Mouse (Mus musculus): ENCODE data around the gene BC024978. TPM values are rescaled to one million over a fixed set of nuclear protein-coding genes. Genes with fewer than 3 reads are reported as not detected.

BC024978 gene
- polyA plus RNA-seq, 1 experiment from 2014 or later = 8.4 TPM

- H3K36me3 ChIP-seq (ENCODE audit: inconsistent target) = peaks cover 25% of the 10 kb centered on the region; the same call in 1 of the 2 replicates
- no peak overlapping the region for H3K27ac ChIP-seq
- 81% methylated on average over 1 of the region's 1 CpGs for WGBS (ENCODE audit: missing documents)
- peaks cover 6% of the 10 kb centered on the region; the same call in 1 of the 2 replicates for H3K79me2 ChIP-seq (ENCODE audit: inconsistent target)
- H3K4me3 ChIP-seq (ENCODE audit: inconsistent target) = no peak overlapping the region
Measured at GRCm38 (mm10) chr7:27182498-27182897, 13.1 kb upstream of the BC024978 start.

- H3K79me2 ChIP-seq (ENCODE audit: inconsistent target) = peaks cover 11% of the 10 kb centered on the region; the same call in 1 of the 2 replicates
- H3K4me3 ChIP-seq (ENCODE audit: inconsistent target) = no peak overlapping the region
- WGBS (ENCODE audit: missing documents) = 65% methylated on average over 3 of the region's 3 CpGs
- H3K27ac ChIP-seq = no peak overlapping the region
- H3K36me3 ChIP-seq (ENCODE audit: inconsistent target) = peaks cover 47% of the 10 kb centered on the region
Measured at GRCm38 (mm10) chr7:27184964-27185363, 10.6 kb upstream of the BC024978 start.

- no peak overlapping the region for H3K27ac ChIP-seq
- WGBS (ENCODE audit: missing documents) = 91% methylated on average over 5 of the region's 5 CpGs
- H3K36me3 ChIP-seq (ENCODE audit: inconsistent target) = peaks cover 58% of the 10 kb centered on the region
- H3K4me3 ChIP-seq (ENCODE audit: inconsistent target) = no peak overlapping the region
- peaks cover 21% of the 10 kb centered on the region for H3K79me2 ChIP-seq (ENCODE audit: inconsistent target)
Measured at GRCm38 (mm10) chr7:27185986-27186385, 9.6 kb upstream of the BC024978 start.

GRCm38 (mm10) chr7:27189271-27189931 is 6.2 kb upstream of the BC024978 start:
- 94% methylated on average over 10 of the region's 10 CpGs for WGBS (ENCODE audit: missing documents)
- Histone ChIP-seq H3K4me3 (ENCODE audit: inconsistent target) (no peak overlapping the region), H3K27ac (no peak overlapping the region), H3K79me2 (ENCODE audit: inconsistent target) (peaks cover 55% of the 10 kb centered on the region), H3K36me3 (ENCODE audit: inconsistent target) (peaks cover 88% of the 10 kb centered on the region)

- Histone ChIP-seq H3K79me2 (ENCODE audit: inconsistent target) (peaks cover 67% of the 10 kb centered on the region), H3K27ac (no peak overlapping the region), H3K36me3 (ENCODE audit: inconsistent target) (peaks cover 63% of the 10 kb centered on the region), H3K4me3 (ENCODE audit: inconsistent target) (no peak overlapping the region)
- 96% methylated on average over 5 of the region's 5 CpGs for WGBS (ENCODE audit: missing documents)
Measured at GRCm38 (mm10) chr7:27192434-27192833, 3.1 kb upstream of the BC024978 start.

GRCm38 (mm10) chr7:27193731-27194130 is 1.9 kb upstream of the BC024978 start:
- no peak overlapping the region for H3K4me3 ChIP-seq (ENCODE audit: inconsistent target)
- peaks cover 67% of the 10 kb centered on the region for H3K79me2 ChIP-seq (ENCODE audit: inconsistent target)
- WGBS (ENCODE audit: missing documents) = 76% methylated on average over 4 of the region's 4 CpGs
- no peak overlapping the region for H3K27ac ChIP-seq
- peaks cover 52% of the 10 kb centered on the region for H3K36me3 ChIP-seq (ENCODE audit: inconsistent target)

GRCm38 (mm10) chr7:27197136-27197535 is 1.6 kb downstream of the BC024978 start:
- Histone ChIP-seq H3K36me3 (ENCODE audit: inconsistent target) (peaks cover 19% of the 10 kb centered on the region), H3K27ac (peak overlapping the region; percentile 96), H3K79me2 (ENCODE audit: inconsistent target) (peaks cover 35% of the 10 kb centered on the region), H3K4me3 (ENCODE audit: inconsistent target) (no peak overlapping the region)
- WGBS (ENCODE audit: missing documents) = 95% methylated on average over 2 of the region's 3 CpGs

GRCm38 (mm10) chr7:27197634-27198033 is 2.1 kb downstream of the BC024978 start:
- 94% methylated on average over 8 of the region's 8 CpGs for WGBS (ENCODE audit: missing documents)
- H3K27ac ChIP-seq = peak overlapping the region; percentile 96
- peaks cover 14% of the 10 kb centered on the region for H3K36me3 ChIP-seq (ENCODE audit: inconsistent target)
- H3K4me3 ChIP-seq (ENCODE audit: inconsistent target) = no peak overlapping the region
- peaks cover 30% of the 10 kb centered on the region for H3K79me2 ChIP-seq (ENCODE audit: inconsistent target)

- Histone ChIP-seq H3K79me2 (ENCODE audit: inconsistent target) (peaks cover 23% of the 10 kb centered on the region), H3K27ac (peak overlapping the region; percentile 96), H3K36me3 (ENCODE audit: inconsistent target) (peaks cover 13% of the 10 kb centered on the region), H3K4me3 (ENCODE audit: inconsistent target) (no peak overlapping the region)
Measured at GRCm38 (mm10) chr7:27198355-27198754, 2.8 kb downstream of the BC024978 start.

- WGBS (ENCODE audit: missing documents) = 93% methylated on average over 8 of the region's 8 CpGs
- peaks cover 13% of the 10 kb centered on the region; the same call in 1 of the 2 replicates for H3K36me3 ChIP-seq (ENCODE audit: inconsistent target)
- peak overlapping the region; percentile 96 for H3K27ac ChIP-seq
- H3K79me2 ChIP-seq (ENCODE audit: inconsistent target) = peaks cover 19% of the 10 kb centered on the region
- H3K4me3 ChIP-seq (ENCODE audit: inconsistent target) = no peak overlapping the region
Measured at GRCm38 (mm10) chr7:27198779-27199178, 3.2 kb downstream of the BC024978 start.

- H3K4me3 ChIP-seq (ENCODE audit: inconsistent target) = no peak overlapping the region
- peaks cover 26% of the 10 kb centered on the region; the same call in 1 of the 2 replicates for H3K36me3 ChIP-seq (ENCODE audit: inconsistent target)
- H3K27ac ChIP-seq = no peak overlapping the region
- no peaks in the 10 kb centered on the region for H3K79me2 ChIP-seq (ENCODE audit: inconsistent target)
- 95% methylated on average over 8 of the region's 8 CpGs for WGBS (ENCODE audit: missing documents)
Measured at GRCm38 (mm10) chr7:27203730-27204449, 8.3 kb downstream of the BC024978 start.

GRCm38 (mm10) chr7:27212626-27213025 is 17.0 kb downstream of the BC024978 start:
- WGBS (ENCODE audit: missing documents) = 94% methylated on average over 2 of the region's 2 CpGs
- H3K36me3 ChIP-seq (ENCODE audit: inconsistent target) = peaks cover 52% of the 10 kb centered on the region
- H3K27ac ChIP-seq = no peak overlapping the region

GRCm38 (mm10) chr7:27218586-27218985 is 23.0 kb downstream of the BC024978 start:
- H3K79me2 ChIP-seq (ENCODE audit: inconsistent target) = peaks cover 18% of the 10 kb centered on the region; the same call in 1 of the 2 replicates
- H3K36me3 ChIP-seq (ENCODE audit: inconsistent target) = peaks cover 38% of the 10 kb centered on the region
- H3K27ac ChIP-seq = no peak overlapping the region
- no peak overlapping the region for H3K4me3 ChIP-seq (ENCODE audit: inconsistent target)
- WGBS (ENCODE audit: missing documents) = 88% methylated on average over 7 of the region's 7 CpGs

More at GRCm38 (mm10) chr7:27212626-27213025, 17.0 kb downstream of the BC024978 start:
- Histone ChIP-seq H3K4me3 (ENCODE audit: inconsistent target) (no peak overlapping the region), H3K79me2 (ENCODE audit: inconsistent target) (no peaks in the 10 kb centered on the region)

- Histone ChIP-seq H3K36me3 (ENCODE audit: inconsistent target) (peaks cover 29% of the 10 kb centered on the region), H3K27ac (no peak overlapping the region)
- WGBS (ENCODE audit: missing documents) = 96% methylated on average over 11 of the region's 11 CpGs
Measured at GRCm38 (mm10) chr7:27219937-27220336, 24.4 kb downstream of the BC024978 start.

GRCm38 (mm10) chr7:27221939-27222338 is 26.4 kb downstream of the BC024978 start:
- peaks cover 22% of the 10 kb centered on the region for H3K36me3 ChIP-seq (ENCODE audit: inconsistent target)
- 82% methylated on average over 6 of the region's 6 CpGs for WGBS (ENCODE audit: missing documents)
- no peak overlapping the region for H3K27ac ChIP-seq
- H3K79me2 ChIP-seq (ENCODE audit: inconsistent target) = peaks cover 50% of the 10 kb centered on the region
- H3K4me3 ChIP-seq (ENCODE audit: inconsistent target) = no peak overlapping the region

More at GRCm38 (mm10) chr7:27219937-27220336, 24.4 kb downstream of the BC024978 start:
- H3K79me2 ChIP-seq (ENCODE audit: inconsistent target) = peaks cover 30% of the 10 kb centered on the region; the same call in 1 of the 2 replicates
- no peak overlapping the region for H3K4me3 ChIP-seq (ENCODE audit: inconsistent target)
